Mouse (Mus musculus) forebrain, embryonic 11.5 days (tissue): ENCODE measurements at regions not wholly inside any gene's neighbourhood (a gene's known extent, or its start where the extent isn't known, plus 50 kb on each side); places are given as distances from the start of the nearest gene placed in this dataset.
A peak's percentile ranks its signal among the peaks of the same experiment; 100 is the strongest.

Source experiments
- ATAC-seq: fragments of 200-750 bp; cut with Nextera tagmentation; replicated peaks from 2 replicates; pipeline ENCODE4 v1.8.0; 2017; ENCODE audit warnings: moderate TSS enrichment; ENCODE audit not compliant: low FRiP score
- DNase-seq: peaks from one replicate; pipeline ENCODE4 v3.0.0-alpha.2; 2017; ENCODE audit warnings: low spot score
- H3K27ac ChIP-seq: fragments of 300-500 bp; sonication (generic); 2 replicates; pipeline ENCODE4 v1.5.1; 2014; ENCODE audit warnings: low read depth, low read length
- H3K27me3 ChIP-seq: fragments of 300-500 bp; sonication (generic); 2 replicates; pipeline ENCODE4 v1.6.1; 2014; ENCODE audit warnings: mild to moderate bottlenecking, low read length, mixed read lengths; ENCODE audit not compliant: control insufficient read depth, insufficient read depth
- H3K36me3 ChIP-seq: fragments of 300-500 bp; sonication (generic); 2 replicates; pipeline ENCODE4 v1.6.1; 2014; ENCODE audit warnings: mild to moderate bottlenecking, low read length, moderate library complexity, mixed read lengths; ENCODE audit not compliant: control insufficient read depth, insufficient read depth
- H3K4me1 ChIP-seq: fragments of 300-500 bp; sonication (generic); replicated peaks from 2 replicates; pipeline ENCODE4 v1.6.1; 2014; ENCODE audit warnings: low read length, mixed read lengths; ENCODE audit not compliant: control insufficient read depth, insufficient read depth
- H3K4me2 ChIP-seq: fragments of 300-500 bp; sonication (generic); 2 replicates; pipeline ENCODE4 v1.6.1; 2014; ENCODE audit warnings: low read depth, mild to moderate bottlenecking, low read length, moderate library complexity, mixed read lengths; ENCODE audit not compliant: severe bottlenecking
- H3K4me3 ChIP-seq: fragments of 300-500 bp; sonication (generic); 2 replicates; pipeline ENCODE4 v1.5.1; 2014; ENCODE audit warnings: low read depth, low read length
- H3K9ac ChIP-seq: fragments of 300-500 bp; sonication (generic); 2 replicates; pipeline ENCODE4 v1.6.1; 2014; ENCODE audit warnings: low read length
- H3K9me3 ChIP-seq: fragments of 300-500 bp; sonication (generic); 2 replicates; pipeline ENCODE4 v1.6.1; 2016; ENCODE audit warnings: low read length, mixed read lengths; ENCODE audit not compliant: control insufficient read depth
- WGBS: fragments of 180-500 bp; shearing (Covaris S2); extraction: QIAGEN DNeasy Blood & Tissue Kit; methylation state at CpG from one replicate; pipeline ENCODE4 v1.1.7; 2014; 5-methylcytosine and 5-hydroxymethylcytosine counted together

GRCm38 (mm10) chr2:116697542-116697941 lies 180.9 kb upstream of the Tmco5 start:
- H3K27ac ChIP-seq: no peak overlapping the region
- no peak for DNase-seq
- no peak overlapping the region for H3K9ac ChIP-seq
- 69% methylated on average over 5 of the region's 5 CpGs for WGBS
- H3K27me3 ChIP-seq: no peaks in the 10 kb centered on the region
- ATAC-seq: no peak
- no peak overlapping the region for H3K4me3 ChIP-seq
- H3K36me3 ChIP-seq: no peaks in the 10 kb centered on the region
- no peak overlapping the region for H3K4me2 ChIP-seq
- no peaks in the 10 kb centered on the region for H3K9me3 ChIP-seq
- H3K4me1 ChIP-seq: no peaks in the 10 kb centered on the region

GRCm38 (mm10) chr2:116704705-116705104 lies 173.8 kb upstream of the Tmco5 start:
- no peak overlapping the region for H3K4me3 ChIP-seq
- no peaks in the 10 kb centered on the region for H3K9me3 ChIP-seq
- ATAC-seq: no peak
- no peaks in the 10 kb centered on the region for H3K4me1 ChIP-seq
- no peak overlapping the region for H3K9ac ChIP-seq
- no peak for DNase-seq
- H3K36me3 ChIP-seq: no peaks in the 10 kb centered on the region
- H3K4me2 ChIP-seq: no peak overlapping the region
- H3K27me3 ChIP-seq: no peaks in the 10 kb centered on the region
- H3K27ac ChIP-seq: no peak overlapping the region

GRCm38 (mm10) chr2:116709608-116710007 lies 168.9 kb upstream of the Tmco5 start:
- DNase-seq (no peak), ATAC-seq (no peak)
- Histone ChIP-seq H3K9me3 (no peaks in the 10 kb centered on the region), H3K4me3 (no peak overlapping the region), H3K4me2 (no peak overlapping the region), H3K27ac (no peak overlapping the region), H3K27me3 (no peaks in the 10 kb centered on the region), H3K4me1 (no peaks in the 10 kb centered on the region), H3K36me3 (no peaks in the 10 kb centered on the region), H3K9ac (no peak overlapping the region)
- 78% methylated on average over 4 of the region's 4 CpGs for WGBS

GRCm38 (mm10) chr2:116716529-116717201 lies 161.8 kb upstream of the Tmco5 start:
- H3K36me3 ChIP-seq: no peaks in the 10 kb centered on the region
- WGBS: 52% methylated on average over 9 of the region's 9 CpGs
- H3K9me3 ChIP-seq: no peaks in the 10 kb centered on the region
- no peak overlapping the region for H3K27ac ChIP-seq
- no peak for DNase-seq
- H3K4me3 ChIP-seq: no peak overlapping the region
- H3K9ac ChIP-seq: no peak overlapping the region
- no peaks in the 10 kb centered on the region for H3K27me3 ChIP-seq
- H3K4me2 ChIP-seq: no peak overlapping the region
- peaks cover 5% of the 10 kb centered on the region; the same call in 1 of the 2 replicates for H3K4me1 ChIP-seq
- ATAC-seq: peak; percentile 87

GRCm38 (mm10) chr2:116718637-116719036 lies 159.9 kb upstream of the Tmco5 start:
- Histone ChIP-seq H3K4me1 (peaks cover 5% of the 10 kb centered on the region; the same call in 1 of the 2 replicates), H3K27ac (no peak overlapping the region), H3K9ac (no peak overlapping the region), H3K4me2 (no peak overlapping the region), H3K4me3 (no peak overlapping the region), H3K27me3 (no peaks in the 10 kb centered on the region), H3K36me3 (no peaks in the 10 kb centered on the region), H3K9me3 (no peaks in the 10 kb centered on the region)
- no peak for DNase-seq
- ATAC-seq: no peak
- 89% methylated on average over 5 of the region's 5 CpGs for WGBS

- Histone ChIP-seq H3K4me2 (no peak overlapping the region), H3K9ac (no peak overlapping the region), H3K27me3 (no peaks in the 10 kb centered on the region), H3K4me1 (no peaks in the 10 kb centered on the region), H3K4me3 (no peak overlapping the region), H3K36me3 (no peaks in the 10 kb centered on the region), H3K9me3 (no peaks in the 10 kb centered on the region), H3K27ac (no peak overlapping the region)
- ATAC-seq: no peak
- DNase-seq: no peak
- WGBS: 76% methylated on average over 1 of the region's 1 CpGs
These were observed 150.9 kb upstream of the Tmco5 start for GRCm38 (mm10) chr2:116727591-116727990.

GRCm38 (mm10) chr2:116735702-116736101 lies 142.8 kb upstream of the Tmco5 start:
- WGBS: 50% methylated on average over 3 of the region's 3 CpGs
- H3K27me3 ChIP-seq: no peaks in the 10 kb centered on the region
- H3K27ac ChIP-seq: no peak overlapping the region
- peak; percentile 50 for DNase-seq
- H3K9me3 ChIP-seq: no peaks in the 10 kb centered on the region
- no peaks in the 10 kb centered on the region for H3K4me1 ChIP-seq
- H3K4me3 ChIP-seq: no peak overlapping the region
- no peaks in the 10 kb centered on the region for H3K36me3 ChIP-seq
- no peak overlapping the region for H3K4me2 ChIP-seq
- no peak overlapping the region for H3K9ac ChIP-seq
- ATAC-seq: peak; percentile 61; the same call in 1 of the 2 replicates

- Histone ChIP-seq H3K36me3 (no peaks in the 10 kb centered on the region), H3K9me3 (no peaks in the 10 kb centered on the region), H3K27me3 (no peaks in the 10 kb centered on the region), H3K4me3 (no peak overlapping the region), H3K4me2 (no peak overlapping the region), H3K9ac (no peak overlapping the region), H3K4me1 (no peaks in the 10 kb centered on the region), H3K27ac (no peak overlapping the region)
- DNase-seq: no peak
- 64% methylated on average over 15 of the region's 15 CpGs for WGBS
- peak; percentile 55; the same call in 1 of the 2 replicates for ATAC-seq
These were observed 109.9 kb upstream of the Tmco5 start for GRCm38 (mm10) chr2:116768459-116769047.

- Histone ChIP-seq H3K27me3 (no peaks in the 10 kb centered on the region), H3K9ac (no peak overlapping the region), H3K9me3 (no peaks in the 10 kb centered on the region), H3K27ac (no peak overlapping the region), H3K36me3 (no peaks in the 10 kb centered on the region), H3K4me3 (no peak overlapping the region), H3K4me1 (no peaks in the 10 kb centered on the region), H3K4me2 (no peak overlapping the region)
- ATAC-seq: no peak
- DNase-seq: no peak
- WGBS: 89% methylated on average over 4 of the region's 4 CpGs
These were observed 109.3 kb upstream of the Tmco5 start for GRCm38 (mm10) chr2:116769186-116769585.
